In genomic region chr7:109807616-109808485, GRCm38 (mm10) we compare ENCODE assay signal across 13 mouse cellular contexts. TPM values are rescaled to one million over a fixed set of nuclear protein-coding genes. Genes with fewer than 3 reads are reported as not detected.
DNase-seq lines count a peak whose midpoint lies in the region; ATAC-seq and TF ChIP-seq lines count a peak whose summit lies in the region.
"Had no signal": no experiment of that assay in that cellular context is flagged by ENCODE, and none has a peak within 500 bp of the region (broad histone marks: within the 10 kb centered on the region; RNA-seq: fewer than 3 reads in every experiment).

No protein-coding gene starts in this region.

- peak; percentile 82 for ATAC-seq in heart, postnatal 0 days (ENCODE audit: insufficient read depth, low read depth)
- ATAC-seq: intestine, embryonic 16.5 days had no signal

- in situ Hi-C loops in CH12.LX (cut with MboI; ENCODE audit: low pct_ligation_motif_present, low pct_unique_long_range_greater_than_20kb, low sequenced_read_pairs): no loop called here

- H3K4me3 ChIP-seq in CH12.LX (replicated peaks in 1 of 3; ENCODE audit: low read depth in 2 of 3, low read length in 2 of 3, poor library complexity in 1 of 3): no peak overlapping the region
- no peak overlapping the region for H3K4me3 ChIP-seq in heart, postnatal 0 days (ENCODE audit: low read depth, low read length)
- H3K4me3 ChIP-seq: embryonic facial prominence, embryonic 15.5 days; limb, embryonic 15.5 days had no signal

- H3K27me3 ChIP-seq in CH12.LX (replicated peaks): no peaks in the 10 kb centered on the region
- H3K27me3 ChIP-seq in heart, postnatal 0 days (ENCODE audit: control insufficient read depth, insufficient read depth, low read length): no peaks in the 10 kb centered on the region
- H3K27me3 ChIP-seq: embryonic facial prominence, embryonic 15.5 days; limb, embryonic 15.5 days had no signal

- no peak for TF ChIP-seq RAD21 in CH12.LX (IDR thresholded peaks at IDR 0.05; ENCODE audit: low read depth, low read length)

- H3K4me2 ChIP-seq in CH12.LX (ENCODE audit: insufficient read depth, low read depth, poor library complexity, severe bottlenecking): no peak overlapping the region
- H3K4me2 ChIP-seq in heart, postnatal 0 days (ENCODE audit: low read depth, low read length): no peak overlapping the region
- H3K4me2 ChIP-seq: embryonic facial prominence, embryonic 15.5 days; limb, embryonic 15.5 days had no signal

- H3K4me1 ChIP-seq in CH12.LX (ENCODE audit: control insufficient read depth in 1 of 2, insufficient read depth in 2 of 2): peaks cover 6 to 20% of the 10 kb centered on the region in 2 experiments
- H3K4me1 ChIP-seq in heart, postnatal 0 days (ENCODE audit: control insufficient read depth, insufficient read depth): peaks cover 35% of the 10 kb centered on the region
- H3K4me1 ChIP-seq: embryonic facial prominence, embryonic 15.5 days had no signal

- TF ChIP-seq EP300 in CH12.LX (IDR thresholded peaks at IDR 0.05; ENCODE audit: low read length): peak; percentile 56
- TF ChIP-seq EP300 in heart, postnatal 0 days (IDR thresholded peaks at IDR 0.05; ENCODE audit: low read depth): 0 out of 2 replicates have a peak, but pooled peaks have one; percentile 18

- H3K9ac ChIP-seq in CH12.LX (ENCODE audit: insufficient read depth, low read depth): no peak overlapping the region
- H3K9ac ChIP-seq in heart, postnatal 0 days (replicated peaks; ENCODE audit: low read depth, low read length): no peak overlapping the region
- H3K9ac ChIP-seq: embryonic facial prominence, embryonic 15.5 days; limb, embryonic 15.5 days had no signal

- H3K36me3 ChIP-seq in CH12.LX (replicated peaks in 1 of 2; ENCODE audit: control insufficient read depth in 1 of 2, insufficient read depth in 1 of 2, low read length in 1 of 2): no peaks in the 10 kb centered on the region
- no peaks in the 10 kb centered on the region for H3K36me3 ChIP-seq in heart, postnatal 0 days (replicated peaks; ENCODE audit: control insufficient read depth, insufficient read depth, low read length)
- H3K36me3 ChIP-seq: embryonic facial prominence, embryonic 15.5 days; limb, embryonic 15.5 days had no signal

- 57% methylated on average over 8 of the region's 8 CpGs for WGBS in heart, postnatal 0 days

- H3K27ac ChIP-seq in CH12.LX (ENCODE audit: insufficient read depth, low read depth): no peak overlapping the region
- peak overlapping the region; percentile 82 for H3K27ac ChIP-seq in heart, postnatal 0 days (ENCODE audit: low read depth)
- H3K27ac ChIP-seq: embryonic facial prominence, embryonic 15.5 days; limb, embryonic 15.5 days had no signal

- no peak for TF ChIP-seq POLR2A in CH12.LX (IDR thresholded peaks at IDR 0.05; ENCODE audit: low read depth, low read length)

- dilution Hi-C loops in CH12.LX (cut with MboI; ENCODE audit: extremely low pct_ligation_motif_present, extremely low pct_unique_long_range_greater_than_20kb, low sequenced_read_pairs): no loop called here

- no peaks in the 10 kb centered on the region for H3K9me3 ChIP-seq in CH12.LX (replicated peaks; ENCODE audit: low read length)
- H3K9me3 ChIP-seq in heart, postnatal 0 days (replicated peaks; ENCODE audit: control insufficient read depth, low read length): no peaks in the 10 kb centered on the region
- H3K9me3 ChIP-seq: embryonic facial prominence, embryonic 15.5 days; limb, embryonic 15.5 days had no signal

- H3K79me2 ChIP-seq in CH12.LX (replicated peaks; ENCODE audit: control insufficient read depth, extremely low read depth, insufficient read depth, poor library complexity, severe bottlenecking): no peaks in the 10 kb centered on the region

- DNase-seq in CH12.LX (ENCODE audit: extremely low read depth): peak; percentile 71
- DNase-seq in brain, adult 2 months (ENCODE audit: low read depth, low spot score): peak; percentile 82
- peak; percentile 31 to 40 for DNase-seq in cerebellum, postnatal 36 days
- peak; percentile 63 for DNase-seq in heart, postnatal 0 days (ENCODE audit: low spot score)
- DNase-seq in frontal cortex, postnatal 14 days (ENCODE audit: low spot score in 2 of 2): no peak
- DNase-seq in kidney, adult 8-10 months: no peak
- DNase-seq in urinary bladder, postnatal 14 days (ENCODE audit: low spot score): no peak
- DNase-seq: adrenal gland, postnatal 14 days; kidney, postnatal 4 days; right cerebral cortex, postnatal 14 days had no signal

- TF ChIP-seq CTCF in CH12.LX (conservative IDR thresholded peaks at IDR 0.05 in 1 of 2, IDR thresholded peaks at IDR 0.05 in 1 of 2; ENCODE audit: low read depth in 2 of 2, low read length in 2 of 2): no peak
- TF ChIP-seq CTCF in heart, postnatal 0 days (IDR thresholded peaks at IDR 0.05; ENCODE audit: low read depth): no peak

TF ChIP-seq in CH12.LX, 34 proteins besides CTCF, POLR2A, EP300 and RAD21:
- peak; percentile 67 for TF ChIP-seq IRF4 (IDR thresholded peaks at IDR 0.05; ENCODE audit: low read depth, low read length)
- TF ChIP-seq SIN3A (IDR thresholded peaks at IDR 0.05; ENCODE audit: low read length): no peak
- peak; percentile 73 for TF ChIP-seq BHLHE40 (IDR thresholded peaks at IDR 0.05; ENCODE audit: low read depth, low read length)
- TF ChIP-seq MAX (IDR thresholded peaks at IDR 0.05; ENCODE audit: low read length): peak; percentile 20; the same call in 1 of the 2 replicates

RNA-seq across cellular contexts. Expression of gene Nrip3, which starts 26.0 kb away (rescaled TPM):
- 0.04 TPM in 1 of 2 replicates, not detected in the other for total RNA-seq in CH12.LX (2012; rRNA removed)
- not detected in 2 replicates for total RNA-seq in CH12.LX (2014; rRNA removed)
- polyA plus RNA-seq in CH12.LX (2012; ENCODE audit: insufficient read length, low read depth): not detected in 2 replicates
- total RNA-seq in heart, postnatal 0 days (2014; rRNA removed; ENCODE audit: low replicate concordance): 0.15 and 0.53 TPM in 2 replicates
- 0.18 and 0.33 TPM in 2 replicates for polyA plus RNA-seq in heart, postnatal 0 days (2015; fragmentation: Nextera tagmentation; extraction: Ambion mirVana)

RNA-seq across cellular contexts. Expression of gene Tmem9b, which starts 55.2 kb away (rescaled TPM):
- total RNA-seq in CH12.LX (2012; rRNA removed) (24.8 and 26.6 TPM in 2 replicates), CH12.LX (2014; rRNA removed) (35.6 and 40.3 TPM in 2 replicates)
- 23.4 and 25.6 TPM in 2 replicates for polyA plus RNA-seq in CH12.LX (2012; ENCODE audit: insufficient read length, low read depth)
- 111 and 142 TPM in 2 replicates for total RNA-seq in heart, postnatal 0 days (2014; rRNA removed; ENCODE audit: low replicate concordance)
- 72.9 and 74.8 TPM in 2 replicates for polyA plus RNA-seq in heart, postnatal 0 days (2015; fragmentation: Nextera tagmentation; extraction: Ambion mirVana)

RNA-seq across cellular contexts. Expression of gene Scube2, which starts 57.6 kb away (rescaled TPM):
- total RNA-seq in CH12.LX (2012; rRNA removed) (not detected in 2 replicates), CH12.LX (2014; rRNA removed) (not detected in 2 replicates)
- polyA plus RNA-seq in CH12.LX (2012; ENCODE audit: insufficient read length, low read depth): not detected in 2 replicates
- 9.7 and 16.8 TPM in 2 replicates for total RNA-seq in heart, postnatal 0 days (2014; rRNA removed; ENCODE audit: low replicate concordance)
- polyA plus RNA-seq in heart, postnatal 0 days (2015; fragmentation: Nextera tagmentation; extraction: Ambion mirVana): 6.4 and 8.3 TPM in 2 replicates

Comparison
In these comparisons a context has a peak if more than half of its experiments do, and no peak if none do; other contexts are left out.
1. DNase-seq: peak in CH12.LX (single experiment), brain, adult 2 months (single experiment), cerebellum, postnatal 36 days (2 of 2) and heart, postnatal 0 days (single experiment); none in frontal cortex, postnatal 14 days (0 of 2), kidney, adult 8-10 months (0 of 2) and urinary bladder, postnatal 14 days (single experiment).